Mouse (Mus musculus) brain, embryonic 14.5 days (tissue): ENCODE data around the gene Dnaaf1.

Experiments used
- CTCF ChIP-seq: fragments of 200-500 bp; IDR thresholded peaks from 2 replicates; pipeline ENCODE4 v1.5.1; 2012; ENCODE audit warnings: inconsistent platforms, mild to moderate bottlenecking, moderate library complexity, borderline replicate concordance; ENCODE audit not compliant: insufficient read depth, insufficient read length; ENCODE audit errors: extremely low read depth
- POLR2A ChIP-seq: fragments of 200-500 bp; IDR thresholded peaks from 2 replicates; pipeline ENCODE4 v1.6.1; 2012; ENCODE audit warnings: mild to moderate bottlenecking, inconsistent platforms, borderline replicate concordance; ENCODE audit not compliant: poor library complexity, insufficient read depth, insufficient read length, severe bottlenecking; ENCODE audit errors: extremely low read depth

- no peak for TF ChIP-seq CTCF
- TF ChIP-seq POLR2A, result no peak
These were observed 17.0 kb upstream of the Dnaaf1 start for GRCm38 (mm10) chr8:119557821-119558602.
